Mouse (Mus musculus) CH12.LX (cell line): ENCODE measurements around the gene Pik3cb. TPM values are rescaled to one million over a fixed set of nuclear protein-coding genes. Genes with fewer than 3 reads are reported as not detected.

ENCODE experiments used
- DNase-seq: peaks from one replicate; pipeline ENCODE4 v3.0.0-alpha.2; 2013; ENCODE audit errors: extremely low read depth
- H3K27ac ChIP-seq: 2 replicates; pipeline ENCODE4 v1.5.1; 2012; ENCODE audit warnings: low read depth, mild to moderate bottlenecking, control low read depth, moderate library complexity; ENCODE audit not compliant: insufficient read depth
- H3K27me3 ChIP-seq: replicated peaks from 2 replicates; pipeline ENCODE3; 2012; ENCODE audit warnings: inconsistent platforms
- H3K36me3 ChIP-seq, 2 experiments: replicated peaks in 1 of 2; 2 replicates each; pipeline versions ENCODE3 to v1.6.1; 2012; ENCODE audit warnings: inconsistent platforms in 1 of 2, low read length in 1 of 2, mild to moderate bottlenecking in 1 of 2, mixed read lengths in 1 of 2, moderate library complexity in 1 of 2; ENCODE audit not compliant: control insufficient read depth in 1 of 2, insufficient read depth in 1 of 2
- H3K4me1 ChIP-seq, 2 experiments: 2 replicates each; pipeline ENCODE4 v1.6.1; 2012; ENCODE audit warnings: inconsistent platforms in 1 of 2, moderate library complexity in 1 of 2; ENCODE audit not compliant: insufficient read depth in 2 of 2, control insufficient read depth in 1 of 2
- H3K4me2 ChIP-seq: 2 replicates; pipeline ENCODE4 v1.6.1; 2012; ENCODE audit warnings: low read depth, mild to moderate bottlenecking, control low read depth; ENCODE audit not compliant: poor library complexity, insufficient read depth, severe bottlenecking
- H3K4me3 ChIP-seq, 3 experiments: fragments of 150-350 bp in 1 of 3; sonication (generic) in 1 of 3; replicated peaks in 1 of 3; 2 replicates each; pipeline versions ENCODE3 to v1.5.1; 2011 to 2012; ENCODE audit warnings: low read depth in 2 of 3, low read length in 2 of 3, mild to moderate bottlenecking in 2 of 3, moderate library complexity in 2 of 3, control low read depth in 1 of 3, improper control_type of control experiment in 1 of 3, inconsistent platforms in 1 of 3, mixed read lengths in 1 of 3; ENCODE audit not compliant: poor library complexity in 1 of 3
- H3K79me2 ChIP-seq: replicated peaks from 2 replicates; pipeline ENCODE4 v1.6.1; 2012; ENCODE audit warnings: mild to moderate bottlenecking, moderate library complexity; ENCODE audit not compliant: control insufficient read depth, poor library complexity, insufficient read depth, severe bottlenecking; ENCODE audit errors: extremely low read depth
- H3K9ac ChIP-seq: 2 replicates; pipeline ENCODE4 v1.6.1; 2012; ENCODE audit warnings: low read depth, mild to moderate bottlenecking, control low read depth, moderate library complexity; ENCODE audit not compliant: insufficient read depth
- H3K9me3 ChIP-seq: replicated peaks from 2 replicates; pipeline ENCODE3; 2012; ENCODE audit warnings: low read length, inconsistent platforms, mixed read lengths
- CHD1 ChIP-seq: IDR thresholded peaks from 2 replicates; pipeline ENCODE4 v1.6.1; 2012; ENCODE audit warnings: low read depth, low read length, improper control_type of control experiment, inconsistent platforms
- CHD2 ChIP-seq: IDR thresholded peaks from 2 replicates; pipeline ENCODE4 v1.6.1; 2011; ENCODE audit warnings: low read length, improper control_type of control experiment
- ELF1 ChIP-seq: IDR thresholded peaks from 2 replicates; pipeline ENCODE4 v1.6.1; 2014; ENCODE audit warnings: low read depth, mild to moderate bottlenecking, inconsistent platforms, low read length, improper control_type of control experiment
- GABPA ChIP-seq: IDR thresholded peaks from 2 replicates; pipeline ENCODE4 v1.6.1; 2012; ENCODE audit warnings: low read depth, low read length, improper control_type of control experiment, inconsistent platforms; ENCODE audit not compliant: insufficient replicate concordance
- HCFC1 ChIP-seq: IDR thresholded peaks from 2 replicates; pipeline ENCODE4 v1.6.1; 2012; ENCODE audit warnings: low read depth, mild to moderate bottlenecking, inconsistent platforms, low read length, improper control_type of control experiment
- JUN ChIP-seq: IDR thresholded peaks from 2 replicates; pipeline ENCODE4 v1.6.1; 2011; ENCODE audit warnings: low read depth, mild to moderate bottlenecking, low read length, improper control_type of control experiment, moderate library complexity; ENCODE audit not compliant: insufficient read depth
- KAT2A ChIP-seq: IDR thresholded peaks from 2 replicates; pipeline ENCODE4 v1.6.1; 2012; ENCODE audit warnings: low read length, improper control_type of control experiment, inconsistent platforms; ENCODE audit not compliant: insufficient replicate concordance
- NRF1 ChIP-seq: IDR thresholded peaks from 2 replicates; pipeline ENCODE4 v1.6.1; 2014; ENCODE audit warnings: low read depth, mild to moderate bottlenecking, inconsistent platforms, low read length, improper control_type of control experiment, moderate library complexity
- RAD21 ChIP-seq: IDR thresholded peaks from 2 replicates; pipeline ENCODE4 v1.6.1; 2011; ENCODE audit warnings: low read depth, mild to moderate bottlenecking, low read length, improper control_type of control experiment, moderate library complexity
- SIN3A ChIP-seq: IDR thresholded peaks from 2 replicates; pipeline ENCODE4 v1.6.1; 2012; ENCODE audit warnings: low read length, improper control_type of control experiment, inconsistent platforms
- SMC3 ChIP-seq: IDR thresholded peaks from 2 replicates; pipeline ENCODE4 v1.6.1; 2011; ENCODE audit warnings: low read depth, low read length, improper control_type of control experiment
- TBP ChIP-seq: conservative IDR thresholded peaks from 2 replicates; pipeline ENCODE4 v1.6.1; 2011; ENCODE audit warnings: low read depth, low read length, improper control_type of control experiment
- UBTF ChIP-seq: IDR thresholded peaks from 2 replicates; pipeline ENCODE4 v1.6.1; 2012; ENCODE audit warnings: low read depth, mild to moderate bottlenecking, inconsistent platforms, low read length, improper control_type of control experiment, moderate library complexity
- ZNF384 ChIP-seq: IDR thresholded peaks from 2 replicates; pipeline ENCODE4 v1.6.1; 2012; ENCODE audit warnings: low read depth, low read length, improper control_type of control experiment, inconsistent platforms
- dilution Hi-C: fragments of 300-500 bp; cut with MboI; formaldehyde crosslinking; loops from 2 replicates; pipeline ENCODE4 v1.14.3; 2020; ENCODE audit warnings: low sequenced_read_pairs; ENCODE audit not compliant: extremely low pct_unique_long_range_greater_than_20kb, extremely low pct_ligation_motif_present
- in situ Hi-C: fragments of 300-500 bp; cut with MboI; formaldehyde crosslinking; loops from 3 replicates; pipeline ENCODE4 v1.14.3; 2019; ENCODE audit warnings: low sequenced_read_pairs, low pct_ligation_motif_present, low pct_unique_long_range_greater_than_20kb, mixed read lengths
- polyA plus RNA-seq: library from polyadenylated mRNA; unstranded; fragments of >175 nt; gene quantifications from 2 replicates; pipeline ENCODE4 v1.2.1, GENCODE M21; 2012; ENCODE audit warnings: low read depth; ENCODE audit not compliant: insufficient read length
- total RNA-seq, 2 experiments: library from RNA; depleted of rRNA; stranded (reverse); fragments of 300-350 nt in 1 of 2; fragments of >200 nt in 1 of 2; gene quantifications; 2 replicates each; pipeline ENCODE4 v1.2.3; 2012 to 2014

Gene Pik3cb
- total and polyA plus RNA-seq, 3 experiments, result 1.0 to 3.2 (median 1.0) TPM

DNA sequence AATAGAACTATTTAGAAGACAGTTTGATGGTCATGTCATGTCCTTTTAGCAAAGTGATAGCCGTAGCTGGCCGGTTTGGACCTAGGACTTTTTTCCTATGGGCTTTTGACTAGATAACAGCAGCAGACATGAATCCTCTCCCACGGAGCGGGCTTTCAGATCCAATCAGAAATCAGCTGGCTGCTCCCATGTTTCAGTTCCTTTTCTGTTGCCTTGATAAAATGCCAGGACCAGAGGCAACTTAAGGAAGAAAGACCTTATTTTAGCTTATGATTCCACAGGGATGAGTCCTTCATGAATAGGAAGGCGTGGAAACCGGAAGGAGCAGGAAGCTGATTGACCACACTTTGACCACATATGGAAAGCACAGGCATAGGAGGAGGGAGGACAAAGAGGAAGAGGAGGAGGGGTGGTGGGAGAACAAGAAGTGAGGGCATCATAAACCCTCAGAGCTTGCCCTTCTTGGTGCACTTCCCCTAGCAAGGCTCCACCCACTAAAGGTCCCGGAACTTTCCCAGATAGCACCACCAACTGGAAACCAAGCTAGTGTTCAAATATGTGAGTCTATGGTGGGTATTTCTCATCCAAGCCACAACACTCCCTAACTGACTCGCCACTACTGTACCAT, 42.7 kb upstream of the Pik3cb start:
- Histone ChIP-seq H3K4me3 (no peak overlapping the region), H3K36me3 (no peaks in the 10 kb centered on the region), H3K4me1 (peaks cover 2 to 6% of the 10 kb centered on the region in 2 experiments; a peak in 3 of 4 replicates), H3K9me3 (no peaks in the 10 kb centered on the region), H3K27ac (no peak overlapping the region), H3K27me3 (no peaks in the 10 kb centered on the region), H3K4me2 (0 out of 2 replicates have a peak overlapping the region, but pooled peaks have one; percentile 7), H3K79me2 (no peaks in the 10 kb centered on the region), H3K9ac (no peak overlapping the region)
- dilution Hi-C loops, result no loop called here
- TF ChIP-seq ELF1, result no peak
- no peak for TF ChIP-seq CHD1
- no peak for TF ChIP-seq KAT2A
- TF ChIP-seq ZNF384, result no peak
- TF ChIP-seq NRF1, result no peak
- no peak for TF ChIP-seq SMC3
- TF ChIP-seq RAD21, result no peak
- TF ChIP-seq UBTF, result no peak
- no peak for TF ChIP-seq JUN
- no peak for TF ChIP-seq SIN3A
- no peak for TF ChIP-seq GABPA
- TF ChIP-seq HCFC1, result no peak
- no peak for DNase-seq
- in situ Hi-C loops, result no loop called here

DNA sequence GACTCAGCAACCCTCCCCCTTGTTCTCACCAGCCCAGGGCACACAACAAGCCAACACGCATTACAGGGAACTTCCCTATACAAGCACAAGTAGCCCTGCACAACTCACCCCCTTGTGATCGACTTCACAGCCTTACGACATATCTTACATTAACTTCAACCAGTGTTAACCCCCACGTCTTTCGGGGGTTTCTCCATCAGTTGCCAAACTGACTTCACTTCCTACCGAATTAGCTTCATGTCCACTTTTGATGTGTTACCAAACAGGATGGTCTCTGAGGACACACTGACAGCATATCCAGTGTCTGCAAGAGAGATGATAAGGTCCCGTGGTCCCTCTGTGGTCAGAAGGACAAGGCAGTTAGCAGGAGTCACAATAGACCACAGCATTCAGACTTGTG, 41.7 kb upstream of the Pik3cb start:
- no peaks in the 10 kb centered on the region for H3K27me3 ChIP-seq
- no peaks in the 10 kb centered on the region for H3K79me2 ChIP-seq
- dilution Hi-C loops (no loop called here), in situ Hi-C loops (no loop called here)
- no peak overlapping the region for H3K4me2 ChIP-seq
- H3K9ac ChIP-seq, result no peak overlapping the region
- no peak overlapping the region for H3K27ac ChIP-seq
- H3K4me3 ChIP-seq, result no peak overlapping the region
- H3K9me3 ChIP-seq, result no peaks in the 10 kb centered on the region
- no peaks in the 10 kb centered on the region for H3K36me3 ChIP-seq
- peaks cover 2 to 6% of the 10 kb centered on the region in 2 experiments; a peak in 3 of 4 replicates for H3K4me1 ChIP-seq
- TF ChIP-seq KAT2A (no peak), ZNF384 (no peak), CHD1 (no peak), SMC3 (no peak), JUN (no peak), TBP (no peak), CHD2 (no peak)
- no peak for DNase-seq
